In genomic region chr2:167492713-167493636, GRCm38 (mm10) we compare ENCODE assay signal across 8 mouse cellular contexts. TPM values are rescaled to one million over a fixed set of nuclear protein-coding genes. Genes with fewer than 3 reads are reported as not detected.
DNase-seq lines count a peak whose midpoint lies in the region; ATAC-seq and TF ChIP-seq lines count a peak whose summit lies in the region.

Spata2 (minus strand) TSS chr2:167492887.

- no peak for TF ChIP-seq CTCF in C2C12 (IDR thresholded peaks at IDR 0.05; ENCODE audit: control insufficient read depth, insufficient read depth, insufficient read length)
- TF ChIP-seq CTCF in brain, embryonic 14.5 days (IDR thresholded peaks at IDR 0.05; ENCODE audit: borderline replicate concordance, extremely low read depth, insufficient read depth, insufficient read length), result no peak
- no peak for TF ChIP-seq CTCF in kidney, postnatal 0 days (IDR thresholded peaks at IDR 0.05; ENCODE audit: low read depth)

- no peaks in the 10 kb centered on the region for H3K27me3 ChIP-seq in C2C12 (ENCODE audit: control insufficient read depth, insufficient read depth, insufficient read length)
- H3K27me3 ChIP-seq in erythroblast, embryonic 14.5 days (ENCODE audit: control insufficient read depth), result no peaks in the 10 kb centered on the region
- H3K27me3 ChIP-seq in heart, embryonic 12.5 days (replicated peaks), result no peaks in the 10 kb centered on the region
- no peaks in the 10 kb centered on the region for H3K27me3 ChIP-seq in kidney, postnatal 0 days (ENCODE audit: insufficient read depth, low read length)
- no peaks in the 10 kb centered on the region for H3K27me3 ChIP-seq in liver, embryonic 11.5 days (replicated peaks; ENCODE audit: control insufficient read depth, insufficient read depth, low read length)
- no peaks in the 10 kb centered on the region for H3K27me3 ChIP-seq in stomach, embryonic 14.5 days (ENCODE audit: control insufficient read depth, insufficient read depth, low read length)

- peak within 1 kb of the TSS; percentile 93 for H3K27ac ChIP-seq in heart, embryonic 12.5 days (ENCODE audit: poor library complexity, severe bottlenecking)
- peak within 1 kb of the TSS; percentile 98 for H3K27ac ChIP-seq in kidney, postnatal 0 days
- peak within 1 kb of the TSS; percentile 90 for H3K27ac ChIP-seq in liver, embryonic 11.5 days (ENCODE audit: low read depth, low read length)
- H3K27ac ChIP-seq in stomach, embryonic 14.5 days (ENCODE audit: low read length), result peak within 1 kb of the TSS; percentile 93

- WGBS in heart, embryonic 12.5 days, result 2% methylated on average over 63 of the region's 63 CpGs
- WGBS in kidney, postnatal 0 days, result 1% methylated on average over 63 of the region's 63 CpGs
- WGBS in liver, embryonic 11.5 days, result 1% methylated on average over 63 of the region's 63 CpGs
- 1% methylated on average over 61 of the region's 63 CpGs for WGBS in stomach, embryonic 14.5 days

- ATAC-seq in heart, embryonic 12.5 days (ENCODE audit: insufficient number of reproducible peaks, low FRiP score), result peak; percentile 91
- peak; percentile 88 for ATAC-seq in kidney, postnatal 0 days (replicated peaks; ENCODE audit: low FRiP score, low read depth)
- ATAC-seq in liver, embryonic 11.5 days (replicated peaks; ENCODE audit: low FRiP score), result peak; percentile 87
- ATAC-seq in stomach, embryonic 14.5 days (ENCODE audit: insufficient number of reproducible peaks, insufficient read depth, low FRiP score, low read depth), result peak; percentile 83

- H3K79me3 ChIP-seq in C2C12 (ENCODE audit: low read depth), result peaks cover 49% of the 10 kb centered on the region

- peaks cover 33% of the 10 kb centered on the region for H3K4me1 ChIP-seq in erythroblast, embryonic 14.5 days (ENCODE audit: control insufficient read depth)
- H3K4me1 ChIP-seq in heart, embryonic 12.5 days (replicated peaks), result peaks cover 20% of the 10 kb centered on the region
- peaks cover 11% of the 10 kb centered on the region; the same call in 1 of the 2 replicates for H3K4me1 ChIP-seq in kidney, postnatal 0 days (replicated peaks; ENCODE audit: insufficient read depth, low read length)
- H3K4me1 ChIP-seq in liver, embryonic 11.5 days (replicated peaks; ENCODE audit: control insufficient read depth, insufficient read depth, low read length), result peaks cover 12% of the 10 kb centered on the region
- H3K4me1 ChIP-seq in stomach, embryonic 14.5 days (ENCODE audit: control insufficient read depth, insufficient read depth, low read length), result peaks cover 13% of the 10 kb centered on the region

- peak within 1 kb of the TSS; percentile 93 for H3ac ChIP-seq in C2C12 (ENCODE audit: control insufficient read depth, insufficient read length, low read depth)

- no peaks in the 10 kb centered on the region for H3K9me3 ChIP-seq in erythroblast, embryonic 14.5 days (ENCODE audit: control insufficient read depth, low read length)
- no peaks in the 10 kb centered on the region for H3K9me3 ChIP-seq in heart, embryonic 12.5 days (replicated peaks)
- no peaks in the 10 kb centered on the region for H3K9me3 ChIP-seq in kidney, postnatal 0 days (replicated peaks; ENCODE audit: low read length)
- no peaks in the 10 kb centered on the region for H3K9me3 ChIP-seq in liver, embryonic 11.5 days (ENCODE audit: control insufficient read depth, low read length)
- no peaks in the 10 kb centered on the region for H3K9me3 ChIP-seq in stomach, embryonic 14.5 days (ENCODE audit: control insufficient read depth, low read depth, low read length)

- H3K4me2 ChIP-seq in heart, embryonic 12.5 days, result peak within 1 kb of the TSS; percentile 87
- peak within 1 kb of the TSS; percentile 58 for H3K4me2 ChIP-seq in kidney, postnatal 0 days (ENCODE audit: low read length)
- peak within 1 kb of the TSS; percentile 97 for H3K4me2 ChIP-seq in liver, embryonic 11.5 days
- H3K4me2 ChIP-seq in stomach, embryonic 14.5 days (replicated peaks; ENCODE audit: low read depth, low read length), result peak within 1 kb of the TSS; percentile 91

- H3K9ac ChIP-seq in heart, embryonic 12.5 days, result peak within 1 kb of the TSS; percentile 95
- peak within 1 kb of the TSS; percentile 96 for H3K9ac ChIP-seq in kidney, postnatal 0 days (ENCODE audit: low read depth, low read length)
- H3K9ac ChIP-seq in liver, embryonic 11.5 days (ENCODE audit: low read depth, low read length), result peak within 1 kb of the TSS; percentile 94
- H3K9ac ChIP-seq in stomach, embryonic 14.5 days (replicated peaks; ENCODE audit: low read depth, low read length), result peak within 1 kb of the TSS; percentile 76

- H3K79me2 ChIP-seq in C2C12 (ENCODE audit: control insufficient read depth, insufficient read depth), result peaks cover 57% of the 10 kb centered on the region

- TF ChIP-seq POLR2A in brain, embryonic 14.5 days (IDR thresholded peaks at IDR 0.05; ENCODE audit: borderline replicate concordance, extremely low read depth, insufficient read depth, insufficient read length, poor library complexity, severe bottlenecking), result peak; percentile 58; the same call in 1 of the 2 replicates

- peaks cover 12% of the 10 kb centered on the region for H3K36me3 ChIP-seq in C2C12 (ENCODE audit: control insufficient read depth, insufficient read depth)
- peaks cover 10% of the 10 kb centered on the region for H3K36me3 ChIP-seq in erythroblast, embryonic 14.5 days (ENCODE audit: control insufficient read depth)
- H3K36me3 ChIP-seq in heart, embryonic 12.5 days, result peaks cover 5% of the 10 kb centered on the region; the same call in 1 of the 2 replicates
- no peaks in the 10 kb centered on the region for H3K36me3 ChIP-seq in kidney, postnatal 0 days (ENCODE audit: insufficient read depth, low read length)
- no peaks in the 10 kb centered on the region for H3K36me3 ChIP-seq in liver, embryonic 11.5 days (ENCODE audit: control insufficient read depth, insufficient read depth, low read length)
- H3K36me3 ChIP-seq in stomach, embryonic 14.5 days (ENCODE audit: control insufficient read depth, insufficient read depth, low read length), result peaks cover 3% of the 10 kb centered on the region; the same call in 1 of the 2 replicates

- DNase-seq in brain, embryonic 14.5 days (ENCODE audit: low read depth), result peak; percentile 97
- peak; percentile 96 for DNase-seq in kidney, postnatal 0 days (ENCODE audit: low spot score)
- peak; percentile 91 for DNase-seq in liver, embryonic 11.5 days (ENCODE audit: low spot score)
- DNase-seq in naive thymus-derived CD4-positive, alpha-beta T cell, adult 2 months (ENCODE audit: low read depth), result peak; percentile 97

- peak within 1 kb of the TSS; percentile 97 for H3K4me3 ChIP-seq in C2C12 (ENCODE audit: insufficient read depth, poor library complexity, severe bottlenecking)
- peak within 1 kb of the TSS; percentile 100 for H3K4me3 ChIP-seq in erythroblast, embryonic 14.5 days (replicated peaks)
- peak within 1 kb of the TSS; percentile 96 for H3K4me3 ChIP-seq in heart, embryonic 12.5 days
- peak within 1 kb of the TSS; percentile 99 for H3K4me3 ChIP-seq in kidney, postnatal 0 days (replicated peaks; ENCODE audit: low read depth, low read length)
- H3K4me3 ChIP-seq in liver, embryonic 11.5 days (ENCODE audit: low read depth, low read length), result peak within 1 kb of the TSS; percentile 96
- H3K4me3 ChIP-seq in stomach, embryonic 14.5 days (ENCODE audit: low read depth, low read length), result peak within 1 kb of the TSS; percentile 75

TF ChIP-seq in C2C12, 6 proteins besides CTCF, POLR2A, EP300 and RAD21:
- TF ChIP-seq MAX (IDR thresholded peaks at IDR 0.05), result peak; percentile 25
- TF ChIP-seq MYOG (IDR thresholded peaks at IDR 0.05; ENCODE audit: control insufficient read depth, extremely low read depth, insufficient read length), result no peak

RNA-seq across cellular contexts. Expression of gene Spata2, which starts in this region (rescaled TPM):
- 10.4 TPM for polyA plus RNA-seq in C2C12 (2012; fragmentation: generic; extraction: Trizol)
- polyA plus RNA-seq in brain, embryonic 14.5 days (2012; rRNA removed), result 44.4 and 45.9 TPM in 2 replicates
- polyA plus RNA-seq in erythroblast, embryonic 14.5 days (2012), result 2.4 and 2.5 TPM in 2 replicates
- 14.6 and 15.4 TPM in 2 replicates for polyA plus RNA-seq in heart, embryonic 12.5 days (2016; fragmentation: Nextera tagmentation; extraction: Ambion mirVana)
- 14.3 and 15.5 TPM in 2 replicates for polyA plus RNA-seq in kidney, postnatal 0 days (2015; fragmentation: Nextera tagmentation; extraction: Ambion mirVana)
- polyA plus RNA-seq in liver, embryonic 11.5 days (2014; fragmentation: Nextera tagmentation; extraction: Ambion mirVana), result 16.2 and 17.5 TPM in 2 replicates
- 11.2 and 13.1 TPM in 2 replicates for polyA plus RNA-seq in stomach, embryonic 14.5 days (2014; fragmentation: Nextera tagmentation; extraction: Ambion mirVana)

Comparison
In these comparisons a context has a peak if more than half of its experiments do, and no peak if none do; other contexts are left out.
1. Peak in every context shown above with its lines: DNase-seq, ATAC-seq, H3K4me3 ChIP-seq and H3K27ac ChIP-seq.